Mouse (Mus musculus): Measurements from ENCODE around the gene Maco1. TPM values are rescaled to one million over a fixed set of nuclear protein-coding genes. Genes with fewer than 3 reads are reported as not detected.

The Maco1 gene
- polyA plus RNA-seq (2014; fragmentation: Nextera tagmentation; extraction: Ambion mirVana) = 83.2 and 93.2 TPM in 2 replicates

- DNase-seq (ENCODE audit: low spot score) = peak; percentile 99
- Histone ChIP-seq H3K27ac (peak within 1 kb of the TSS; percentile 100), H3K27me3 (ENCODE audit: control insufficient read depth, insufficient read depth, low read length) (0 out of 2 replicates have a peak, but pooled peaks cover 3% of the 10 kb centered on the region), H3K9me3 (ENCODE audit: control insufficient read depth, low read length) (no peaks in the 10 kb centered on the region), H3K4me3 (replicated peaks; ENCODE audit: low read length) (peak within 1 kb of the TSS; percentile 83), H3K4me1 (replicated peaks; ENCODE audit: control insufficient read depth, insufficient read depth, low read length) (peaks cover 25% of the 10 kb centered on the region), H3K9ac (peak within 1 kb of the TSS; percentile 94), H3K4me2 (replicated peaks) (peak within 1 kb of the TSS; percentile 76), H3K36me3 (replicated peaks; ENCODE audit: control insufficient read depth, insufficient read depth) (no peaks in the 10 kb centered on the region)
- under 1% methylated on average over 35 of the region's 38 CpGs for WGBS
- peak; percentile 96 for ATAC-seq (ENCODE audit: low FRiP score)
Observed at GRCm38 (mm10) chr4:134853259-134853636, at the start of gene Maco1. Gene Maco1, minus strand, starts transcription at chr4:134853345.

GRCm38 (mm10) chr4:134901126-134901525 lies 48.0 kb upstream of the Maco1 start:
- H3K36me3 ChIP-seq (replicated peaks; ENCODE audit: control insufficient read depth, insufficient read depth) = peaks cover 98% of the 10 kb centered on the region
- no peak overlapping the region for H3K9ac ChIP-seq
- H3K27me3 ChIP-seq (ENCODE audit: control insufficient read depth, insufficient read depth, low read length) = no peaks in the 10 kb centered on the region
- no peak overlapping the region for H3K4me3 ChIP-seq (replicated peaks; ENCODE audit: low read length)
- no peaks in the 10 kb centered on the region for H3K4me1 ChIP-seq (replicated peaks; ENCODE audit: control insufficient read depth, insufficient read depth, low read length)
- ATAC-seq (ENCODE audit: low FRiP score) (no peak), DNase-seq (ENCODE audit: low spot score) (no peak)
- no peaks in the 10 kb centered on the region for H3K9me3 ChIP-seq (ENCODE audit: control insufficient read depth, low read length)
- WGBS = 96% methylated on average over 8 of the region's 8 CpGs
- no peak overlapping the region for H3K27ac ChIP-seq
- no peak overlapping the region for H3K4me2 ChIP-seq (replicated peaks)

- Histone ChIP-seq H3K4me3 (replicated peaks; ENCODE audit: low read length) (no peak overlapping the region), H3K27ac (no peak overlapping the region), H3K4me2 (replicated peaks) (no peak overlapping the region), H3K36me3 (replicated peaks; ENCODE audit: control insufficient read depth, insufficient read depth) (peaks cover 71% of the 10 kb centered on the region), H3K9ac (no peak overlapping the region), H3K27me3 (ENCODE audit: control insufficient read depth, insufficient read depth, low read length) (no peaks in the 10 kb centered on the region), H3K9me3 (ENCODE audit: control insufficient read depth, low read length) (no peaks in the 10 kb centered on the region), H3K4me1 (replicated peaks; ENCODE audit: control insufficient read depth, insufficient read depth, low read length) (no peaks in the 10 kb centered on the region)
- no peak for ATAC-seq (ENCODE audit: low FRiP score)
- DNase-seq (ENCODE audit: low spot score) = no peak
- 83% methylated on average over 6 of the region's 6 CpGs for whole genome bisulfite sequencing
Observed at GRCm38 (mm10) chr4:134897256-134897655, 44.1 kb upstream of the Maco1 start.

GRCm38 (mm10) chr4:134892096-134892495 lies 39.0 kb upstream of the Maco1 start:
- H3K36me3 ChIP-seq (replicated peaks; ENCODE audit: control insufficient read depth, insufficient read depth) = peaks cover 22% of the 10 kb centered on the region
- no peak overlapping the region for H3K4me3 ChIP-seq (replicated peaks; ENCODE audit: low read length)
- no peaks in the 10 kb centered on the region for H3K27me3 ChIP-seq (ENCODE audit: control insufficient read depth, insufficient read depth, low read length)
- DNase-seq (ENCODE audit: low spot score) (no peak), ATAC-seq (ENCODE audit: low FRiP score) (no peak)
- H3K4me2 ChIP-seq (replicated peaks) = no peak overlapping the region
- WGBS = 82% methylated on average over 6 of the region's 6 CpGs
- H3K9me3 ChIP-seq (ENCODE audit: control insufficient read depth, low read length) = no peaks in the 10 kb centered on the region
- H3K27ac ChIP-seq = no peak overlapping the region
- H3K4me1 ChIP-seq (replicated peaks; ENCODE audit: control insufficient read depth, insufficient read depth, low read length) = no peaks in the 10 kb centered on the region
- no peak overlapping the region for H3K9ac ChIP-seq

GRCm38 (mm10) chr4:134884364-134884763 lies 31.2 kb upstream of the Maco1 start:
- Histone ChIP-seq H3K27me3 (ENCODE audit: control insufficient read depth, insufficient read depth, low read length) (no peaks in the 10 kb centered on the region), H3K36me3 (replicated peaks; ENCODE audit: control insufficient read depth, insufficient read depth) (no peaks in the 10 kb centered on the region), H3K9ac (no peak overlapping the region), H3K4me2 (replicated peaks) (no peak overlapping the region), H3K4me3 (replicated peaks; ENCODE audit: low read length) (no peak overlapping the region), H3K4me1 (replicated peaks; ENCODE audit: control insufficient read depth, insufficient read depth, low read length) (0 out of 2 replicates have a peak, but pooled peaks cover 4% of the 10 kb centered on the region), H3K27ac (no peak overlapping the region), H3K9me3 (ENCODE audit: control insufficient read depth, low read length) (no peaks in the 10 kb centered on the region)
- ATAC-seq (ENCODE audit: low FRiP score) = no peak
- DNase-seq (ENCODE audit: low spot score) = no peak
- 96% methylated on average over 4 of the region's 4 CpGs for WGBS

- H3K27ac ChIP-seq = no peak overlapping the region
- H3K36me3 ChIP-seq (replicated peaks; ENCODE audit: control insufficient read depth, insufficient read depth) = no peaks in the 10 kb centered on the region
- H3K27me3 ChIP-seq (ENCODE audit: control insufficient read depth, insufficient read depth, low read length) = no peaks in the 10 kb centered on the region
- no peak for DNase-seq (ENCODE audit: low spot score)
- no peak overlapping the region for H3K4me2 ChIP-seq (replicated peaks)
- no peaks in the 10 kb centered on the region for H3K9me3 ChIP-seq (ENCODE audit: control insufficient read depth, low read length)
- no peak overlapping the region for H3K4me3 ChIP-seq (replicated peaks; ENCODE audit: low read length)
- ATAC-seq (ENCODE audit: low FRiP score) = no peak
- 89% methylated on average over 10 of the region's 10 CpGs for WGBS
- no peak overlapping the region for H3K9ac ChIP-seq
- H3K4me1 ChIP-seq (replicated peaks; ENCODE audit: control insufficient read depth, insufficient read depth, low read length) = 0 out of 2 replicates have a peak, but pooled peaks cover 4% of the 10 kb centered on the region
Observed at GRCm38 (mm10) chr4:134883808-134884207, 30.7 kb upstream of the Maco1 start.

GRCm38 (mm10) chr4:134883266-134883665 lies 30.1 kb upstream of the Maco1 start:
- no peaks in the 10 kb centered on the region for H3K27me3 ChIP-seq (ENCODE audit: control insufficient read depth, insufficient read depth, low read length)
- H3K4me3 ChIP-seq (replicated peaks; ENCODE audit: low read length) = no peak overlapping the region
- no peak overlapping the region for H3K9ac ChIP-seq
- no peaks in the 10 kb centered on the region for H3K9me3 ChIP-seq (ENCODE audit: control insufficient read depth, low read length)
- H3K27ac ChIP-seq = no peak overlapping the region
- ATAC-seq (ENCODE audit: low FRiP score) (no peak), DNase-seq (ENCODE audit: low spot score) (no peak)
- 41% methylated on average over 7 of the region's 7 CpGs for WGBS
- 0 out of 2 replicates have a peak, but pooled peaks cover 4% of the 10 kb centered on the region for H3K4me1 ChIP-seq (replicated peaks; ENCODE audit: control insufficient read depth, insufficient read depth, low read length)
- H3K36me3 ChIP-seq (replicated peaks; ENCODE audit: control insufficient read depth, insufficient read depth) = no peaks in the 10 kb centered on the region
- no peak overlapping the region for H3K4me2 ChIP-seq (replicated peaks)

GRCm38 (mm10) chr4:134880041-134880440 lies 26.9 kb upstream of the Maco1 start:
- peak overlapping the region; percentile 20; the same call in 1 of the 2 replicates for H3K4me3 ChIP-seq (replicated peaks; ENCODE audit: low read length)
- H3K9ac ChIP-seq = peak overlapping the region; percentile 38; the same call in 1 of the 2 replicates
- DNase-seq (ENCODE audit: low spot score) = no peak

GRCm38 (mm10) chr4:134879410-134879981 lies 26.4 kb upstream of the Maco1 start:
- Histone ChIP-seq H3K4me1 (replicated peaks; ENCODE audit: control insufficient read depth, insufficient read depth, low read length) (0 out of 2 replicates have a peak, but pooled peaks cover 4% of the 10 kb centered on the region), H3K4me2 (replicated peaks) (peak overlapping the region; percentile 51), H3K4me3 (replicated peaks; ENCODE audit: low read length) (peak overlapping the region; percentile 20), H3K36me3 (replicated peaks; ENCODE audit: control insufficient read depth, insufficient read depth) (no peaks in the 10 kb centered on the region), H3K9me3 (ENCODE audit: control insufficient read depth, low read length) (no peaks in the 10 kb centered on the region), H3K9ac (peak overlapping the region; percentile 38), H3K27me3 (ENCODE audit: control insufficient read depth, insufficient read depth, low read length) (no peaks in the 10 kb centered on the region), H3K27ac (no peak overlapping the region)
- DNase-seq (ENCODE audit: low spot score) (peak; percentile 78), ATAC-seq (ENCODE audit: low FRiP score) (no peak)
- WGBS = 1% methylated on average over 17 of the region's 17 CpGs

More at GRCm38 (mm10) chr4:134880041-134880440, 26.9 kb upstream of the Maco1 start:
- no peaks in the 10 kb centered on the region for H3K36me3 ChIP-seq (replicated peaks; ENCODE audit: control insufficient read depth, insufficient read depth)
- ATAC-seq (ENCODE audit: low FRiP score) = no peak
- 34% methylated on average over 6 of the region's 6 CpGs for WGBS
- peak overlapping the region; percentile 51 for H3K4me2 ChIP-seq (replicated peaks)
- no peaks in the 10 kb centered on the region for H3K9me3 ChIP-seq (ENCODE audit: control insufficient read depth, low read length)
- 0 out of 2 replicates have a peak, but pooled peaks cover 4% of the 10 kb centered on the region for H3K4me1 ChIP-seq (replicated peaks; ENCODE audit: control insufficient read depth, insufficient read depth, low read length)
- H3K27ac ChIP-seq = no peak overlapping the region
- H3K27me3 ChIP-seq (ENCODE audit: control insufficient read depth, insufficient read depth, low read length) = no peaks in the 10 kb centered on the region
